Mouse (Mus musculus) ovary, postnatal 14 days (tissue): ENCODE measurements at regions not wholly inside any gene's neighbourhood (a gene's known extent, or its start where the extent isn't known, plus 50 kb on each side); places are given as distances from the start of the nearest gene placed in this dataset.

Source experiments
- DNase-seq: peaks from one replicate; pipeline ENCODE4 v3.0.0; 2022; ENCODE audit warnings: low spot score

DNA sequence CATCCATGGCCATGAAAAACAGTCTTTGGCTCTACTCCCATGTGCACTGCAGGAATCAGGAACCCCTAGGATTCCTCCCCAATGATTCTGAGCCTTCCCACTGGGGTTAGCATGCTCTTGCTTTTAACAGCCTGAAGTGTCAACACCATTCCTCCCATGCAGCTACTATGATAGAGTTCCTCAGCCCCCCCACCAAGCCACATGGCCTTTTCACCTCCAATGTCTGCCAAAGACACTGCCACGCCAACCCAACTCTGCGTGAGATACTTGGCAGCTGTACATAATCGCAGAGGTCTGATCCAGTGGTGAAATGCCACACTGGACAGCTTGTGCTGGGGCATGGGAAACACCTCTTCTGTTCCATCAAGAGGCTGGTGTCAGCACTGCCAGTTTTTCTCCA lies 128.6 kb upstream of the H2al1a start:
- no peak for DNase-seq

- no peak for DNase-seq
Measured at GRCm38 (mm10) chrX:11180194-11180816, 118.8 kb upstream of the H2al1a start.

DNA sequence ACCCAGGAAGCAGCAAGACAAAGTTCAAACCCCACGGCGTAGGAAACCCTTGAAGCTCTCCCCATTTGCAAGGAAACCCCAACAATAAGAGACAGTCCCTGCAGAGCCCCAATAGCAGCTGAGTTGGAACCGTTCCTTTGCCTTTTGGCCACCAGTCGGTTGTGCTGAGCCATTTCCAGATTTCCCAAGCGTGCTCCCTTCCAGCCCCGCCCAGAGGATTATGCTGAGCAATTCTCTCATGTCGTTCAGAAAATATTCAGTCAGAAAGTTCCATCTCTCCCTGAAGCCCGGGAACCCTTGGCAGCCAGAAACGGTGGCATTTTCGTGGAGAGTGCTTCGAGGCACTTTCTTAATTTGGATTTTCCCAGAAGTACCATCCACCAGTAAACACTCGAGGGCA lies 117.2 kb upstream of the H2al1a start:
- no peak for DNase-seq

GRCm38 (mm10) chrX:11190851-11191250 lies 108.2 kb upstream of the H2al1a start:
- no peak for DNase-seq

- no peak for DNase-seq
Measured at GRCm38 (mm10) chrX:11204135-11204534, 94.9 kb upstream of the H2al1a start.

GRCm38 (mm10) chrX:11209895-11210294 lies 89.2 kb upstream of the H2al1a start:
- no peak for DNase-seq

DNA sequence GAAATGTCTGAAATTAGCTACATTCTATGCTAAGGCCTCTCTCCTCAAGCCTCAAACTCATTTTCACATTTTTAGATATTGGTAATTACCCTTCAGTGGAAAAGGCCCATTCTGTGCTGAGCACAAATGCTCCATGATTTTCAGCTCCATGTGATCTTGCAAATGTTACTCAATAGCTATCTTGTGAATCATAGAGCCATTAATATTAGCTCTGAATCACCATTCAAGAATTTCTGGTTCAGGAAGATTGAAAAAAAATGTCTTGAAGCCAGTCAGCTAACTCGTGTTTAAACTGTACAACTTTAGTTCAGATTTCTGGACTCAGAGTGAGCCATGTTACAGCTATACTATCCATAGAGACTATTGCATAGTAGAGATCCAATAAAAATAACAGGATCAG lies 86.2 kb upstream of the H2al1a start:
- DNase-seq: no peak

DNA sequence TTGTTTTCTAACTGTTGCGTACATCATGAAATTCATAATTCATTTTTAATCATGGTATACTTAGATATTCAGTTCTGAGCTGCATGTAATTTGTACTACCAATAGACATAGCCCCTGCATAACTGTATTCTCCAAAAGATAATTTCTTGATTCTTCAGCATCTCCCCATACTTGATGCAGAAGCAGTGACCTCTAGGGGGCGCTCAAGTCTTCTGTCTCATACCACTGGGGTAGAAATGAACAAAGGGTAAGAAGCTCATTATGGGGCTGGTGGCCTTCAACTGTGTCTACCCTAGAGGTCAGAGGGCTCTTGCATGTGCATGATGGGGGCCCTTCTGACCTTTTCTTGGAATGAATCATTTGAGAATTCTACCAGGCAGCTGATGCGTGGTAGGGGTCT lies 85.6 kb upstream of the H2al1a start:
- DNase-seq: no peak

GRCm38 (mm10) chrX:11239066-11239465 lies 60.0 kb upstream of the H2al1a start:
- no peak for DNase-seq

GRCm38 (mm10) chrX:11245576-11245975 lies 53.5 kb upstream of the H2al1a start:
- no peak for DNase-seq
